Mouse (Mus musculus): ENCODE measurements around the gene Trappc11. TPM values are rescaled to one million over a fixed set of nuclear protein-coding genes. Genes with fewer than 3 reads are reported as not detected.

Trappc11 gene
- 10 to 100 TPM; 27.4 to 30.6 TPM for total RNA-seq (2023)

GRCm38 (mm10) chr8:47533344-47534125, at the start of gene Trappc11, which contains the start of gene Rwdd4a:
Gene Trappc11, minus strand, starts transcription at chr8:47533470.
Gene Rwdd4a, plus strand, starts transcription at chr8:47533664.

DNA sequence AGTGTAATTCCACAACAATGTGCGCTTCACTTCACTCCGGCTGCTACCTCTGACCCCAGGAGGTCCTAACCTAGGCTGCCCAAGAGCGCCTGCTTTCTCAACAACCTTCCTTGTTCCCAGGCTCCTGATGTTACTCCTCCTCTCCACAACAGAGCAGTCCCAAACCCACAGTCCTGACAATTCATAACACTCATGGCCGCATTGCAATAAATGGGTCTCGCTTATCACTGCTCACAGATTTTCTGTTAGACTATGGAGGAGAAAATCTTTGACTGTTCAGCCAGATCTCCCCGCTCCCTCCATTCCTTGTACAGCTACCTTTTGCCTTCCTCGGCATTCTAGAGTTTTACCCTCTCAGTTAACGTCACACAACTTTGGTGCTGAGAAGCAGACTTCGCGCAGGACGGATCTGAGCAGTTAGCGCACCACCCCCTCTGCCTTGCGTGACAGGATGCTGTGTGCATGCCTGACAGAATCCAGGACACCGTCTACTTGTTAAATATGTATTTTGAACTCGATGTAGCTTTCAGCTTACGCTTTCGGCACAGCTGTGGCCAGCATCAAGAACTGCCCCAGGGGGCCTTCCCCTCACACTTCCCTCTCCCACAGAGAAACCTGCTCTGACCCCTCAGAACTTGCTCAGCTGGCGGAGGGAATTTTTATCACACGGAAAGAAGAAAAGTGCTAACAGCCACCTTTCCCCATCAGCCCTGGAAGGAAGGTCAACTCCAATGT, 86.8 kb downstream of the Trappc11 start, which contains the start of gene Stox2:
TSS of gene Stox2 (minus strand) at position 51 of the 735 bp plus-strand sequence.

Other genes starting within 250 kb of the Trappc11 start
- 1 to 10 TPM; 1.5 to 2.0 TPM for gene Stox2, start 87.1 kb downstream of the Trappc11 start, total RNA-seq (2023)
- gene Rwdd4a, start 194 bp upstream of the Trappc11 start, total RNA-seq (2023) = 10 to 100 TPM; 12.0 to 12.7 TPM
- gene Ing2, start 142.1 kb upstream of the Trappc11 start, total RNA-seq (2023) = 10 to 100 TPM; 41.8 to 54.7 TPM
- gene Cdkn2aip, start 180.5 kb upstream of the Trappc11 start, total RNA-seq (2023) = 10 to 100 TPM; 21.6 to 22.7 TPM